Mouse (Mus musculus) MEL (cell line): ENCODE measurements around the gene Ssh2. TPM values are rescaled to one million over a fixed set of nuclear protein-coding genes. Genes with fewer than 3 reads are reported as not detected.

Experiments used
- DNase-seq: peaks from one replicate; pipeline ENCODE4 v3.0.0; 2011; ENCODE audit warnings: low read depth, low spot score
- H3K27ac ChIP-seq: 2 replicates; pipeline ENCODE4 v1.5.1; 2012; ENCODE audit warnings: low read depth, mild to moderate bottlenecking, control low read depth, low read length, moderate library complexity; ENCODE audit not compliant: control insufficient read depth
- H3K27me3 ChIP-seq, 2 experiments: fragments of 150-350 bp in 1 of 2; sonication (generic) in 1 of 2; 2 replicates each; pipeline ENCODE4 v1.6.1; 2012; ENCODE audit warnings: low read length in 2 of 2, mild to moderate bottlenecking in 2 of 2, improper control_type of control experiment in 1 of 2, moderate library complexity in 1 of 2; ENCODE audit not compliant: insufficient read depth in 2 of 2, control insufficient read depth in 1 of 2
- H3K36me3 ChIP-seq, 2 experiments: 2 replicates each; pipeline ENCODE4 v1.6.1; 2012 to 2014; ENCODE audit warnings: low read length in 2 of 2, improper control_type of control experiment in 1 of 2, inconsistent platforms in 1 of 2, mild to moderate bottlenecking in 1 of 2; ENCODE audit not compliant: insufficient read depth in 2 of 2, control insufficient read depth in 1 of 2
- H3K4me1 ChIP-seq, 2 experiments: fragments of 150-350 bp in 1 of 2; sonication (generic) in 1 of 2; 2 replicates each; pipeline ENCODE4 v1.6.1; 2012; ENCODE audit warnings: low read length in 2 of 2, improper control_type of control experiment in 1 of 2, mild to moderate bottlenecking in 1 of 2; ENCODE audit not compliant: insufficient read depth in 2 of 2, control insufficient read depth in 1 of 2
- H3K4me3 ChIP-seq, 2 experiments: fragments of 150-350 bp in 1 of 2; sonication (generic) in 1 of 2; 2 replicates each; pipeline ENCODE4 v1.5.1; 2012; ENCODE audit warnings: low read depth in 2 of 2, low read length in 2 of 2, mild to moderate bottlenecking in 2 of 2, moderate library complexity in 2 of 2, control low read depth in 1 of 2, improper control_type of control experiment in 1 of 2; ENCODE audit not compliant: control insufficient read depth in 1 of 2, insufficient read depth in 1 of 2
- H3K79me2 ChIP-seq: 2 replicates; pipeline ENCODE4 v1.6.1; 2012; ENCODE audit warnings: mild to moderate bottlenecking, low read length, moderate library complexity; ENCODE audit not compliant: control insufficient read depth, poor library complexity, insufficient read depth
- H3K9ac ChIP-seq: 2 replicates; pipeline ENCODE4 v1.6.1; 2012; ENCODE audit warnings: low read depth, mild to moderate bottlenecking, control low read depth, low read length, moderate library complexity; ENCODE audit not compliant: control insufficient read depth, poor library complexity, severe bottlenecking
- H3K9me3 ChIP-seq: fragments of 150-350 bp; sonication (generic); replicated peaks from 2 replicates; pipeline ENCODE4 v1.6.1; 2012; ENCODE audit warnings: mild to moderate bottlenecking, low read length, improper control_type of control experiment, moderate library complexity; ENCODE audit not compliant: insufficient read depth
- CHD1 ChIP-seq: IDR thresholded peaks from 2 replicates; pipeline ENCODE4 v1.6.1; 2012; ENCODE audit warnings: low read depth, mild to moderate bottlenecking, inconsistent platforms, low read length, improper control_type of control experiment
- CTCF ChIP-seq, 3 experiments: IDR thresholded peaks in 2 of 3; conservative IDR thresholded peaks in 1 of 3; 2 replicates each; pipeline ENCODE4 v1.5.1; 2011 to 2012; ENCODE audit warnings: low read length in 3 of 3, low read depth in 2 of 3, mild to moderate bottlenecking in 2 of 3, improper control_type of control experiment in 1 of 3, inconsistent platforms in 1 of 3, mixed read lengths in 1 of 3, moderate library complexity in 1 of 3; ENCODE audit not compliant: control insufficient read depth in 1 of 3, insufficient read depth in 1 of 3, poor library complexity in 1 of 3, severe bottlenecking in 1 of 3
- ELF1 ChIP-seq: IDR thresholded peaks from 2 replicates; pipeline ENCODE4 v1.6.1; 2014; ENCODE audit warnings: low read depth, mild to moderate bottlenecking, inconsistent platforms, low read length, improper control_type of control experiment, moderate library complexity
- HCFC1 ChIP-seq: IDR thresholded peaks from 2 replicates; pipeline ENCODE4 v1.6.1; 2012; ENCODE audit warnings: low read depth, mild to moderate bottlenecking, inconsistent platforms, low read length, improper control_type of control experiment, moderate library complexity
- KAT2A ChIP-seq: conservative IDR thresholded peaks from 2 replicates; pipeline ENCODE4 v1.6.1; 2012; ENCODE audit warnings: low read depth, low read length, improper control_type of control experiment, inconsistent platforms
- MYB ChIP-seq: IDR thresholded peaks from 2 replicates; pipeline ENCODE4 v1.6.1; 2011; ENCODE audit warnings: mild to moderate bottlenecking, low read depth, low read length, improper control_type of control experiment
- RAD21 ChIP-seq: IDR thresholded peaks from 2 replicates; pipeline ENCODE4 v1.6.1; 2011; ENCODE audit warnings: mild to moderate bottlenecking, low read depth, low read length, improper control_type of control experiment
- RCOR1 ChIP-seq: IDR thresholded peaks from 2 replicates; pipeline ENCODE4 v1.6.1; 2012; ENCODE audit warnings: low read depth, mild to moderate bottlenecking, inconsistent platforms, low read length, improper control_type of control experiment
- SMC3 ChIP-seq: IDR thresholded peaks from 2 replicates; pipeline ENCODE4 v1.6.1; 2011; ENCODE audit warnings: low read depth, low read length, improper control_type of control experiment
- TCF12 ChIP-seq: IDR thresholded peaks from 2 replicates; pipeline ENCODE4 v1.6.1; 2014; ENCODE audit warnings: low read depth, mild to moderate bottlenecking, inconsistent platforms, low read length, improper control_type of control experiment, moderate library complexity
- UBTF ChIP-seq: IDR thresholded peaks from 2 replicates; pipeline ENCODE4 v1.6.1; 2012; ENCODE audit warnings: low read depth, mild to moderate bottlenecking, inconsistent platforms, low read length, improper control_type of control experiment, moderate library complexity, borderline replicate concordance; ENCODE audit not compliant: insufficient read depth
- ZC3H11A ChIP-seq: IDR thresholded peaks from 2 replicates; pipeline ENCODE4 v1.6.1; 2012; ENCODE audit warnings: low read depth, mild to moderate bottlenecking, inconsistent platforms, low read length, improper control_type of control experiment
- ZKSCAN1 ChIP-seq: IDR thresholded peaks from 2 replicates; pipeline ENCODE4 v1.6.1; 2012; ENCODE audit warnings: low read depth, mild to moderate bottlenecking, inconsistent platforms, low read length, improper control_type of control experiment, moderate library complexity
- ZMIZ1 ChIP-seq: IDR thresholded peaks from 2 replicates; pipeline ENCODE4 v1.6.1; 2012; ENCODE audit warnings: low read depth, mild to moderate bottlenecking, inconsistent platforms, low read length, improper control_type of control experiment, moderate library complexity
- polyA plus RNA-seq, 2 experiments: library from polyadenylated mRNA; stranded (reverse) in 1 of 2; unstranded in 1 of 2; fragments of >175 nt in 1 of 2; fragments of >200 nt in 1 of 2; gene quantifications; 2 replicates each; pipeline versions ENCODE4 v1.2.1 to v1.2.4; 2012; ENCODE audit warnings: low replicate concordance in 2 of 2, low read depth in 1 of 2; ENCODE audit not compliant: insufficient read length in 2 of 2, insufficient read depth in 1 of 2, missing spikeins in 1 of 2
- total RNA-seq: library from RNA; depleted of rRNA; stranded (reverse); fragments of 300-350 nt; gene quantifications from 2 replicates; pipeline ENCODE4 v1.2.3, GENCODE M21; 2012

Gene Ssh2
- total and polyA plus RNA-seq, 3 experiments = 6.3 to 29.2 (median 16.5) TPM

GRCm38 (mm10) chr11:77500361-77501325 is 284.6 kb downstream of the Ssh2 start:
- peaks cover 23% of the 10 kb centered on the region; the same call in 1 of the 2 replicates for H3K79me2 ChIP-seq
- no peaks in the 10 kb centered on the region for H3K9me3 ChIP-seq
- H3K27me3 ChIP-seq = no peaks in the 10 kb centered on the region
- TF ChIP-seq SMC3 = no peak
- no peak for TF ChIP-seq UBTF
- no peak overlapping the region for H3K9ac ChIP-seq
- peaks cover 0 to 1% of the 10 kb centered on the region in 2 experiments; a peak in 1 of 4 replicates for H3K36me3 ChIP-seq
- H3K4me1 ChIP-seq = 0 out of 4 replicates have a peak, but pooled peaks cover 0 to 2% of the 10 kb centered on the region in 2 experiments
- DNase-seq = no peak
- no peak overlapping the region for H3K4me3 ChIP-seq
- H3K27ac ChIP-seq = no peak overlapping the region

- H3K79me2 ChIP-seq = peaks cover 17% of the 10 kb centered on the region; the same call in 1 of the 2 replicates
- no peak overlapping the region for H3K4me3 ChIP-seq
- H3K27ac ChIP-seq = no peak overlapping the region
- peaks cover 0 to 1% of the 10 kb centered on the region in 2 experiments; a peak in 1 of 4 replicates for H3K36me3 ChIP-seq
- peak; percentile 89 for DNase-seq
- no peak overlapping the region for H3K9ac ChIP-seq
- TF ChIP-seq TCF12 = no peak
- peak; percentile 59 for TF ChIP-seq RAD21
- peak; percentile 84 for TF ChIP-seq SMC3
- TF ChIP-seq ZC3H11A = peak; percentile 31; the same call in 1 of the 2 replicates
- TF ChIP-seq CTCF (IDR thresholded peaks at IDR 0.05 in 2 of 3, conservative IDR thresholded peaks at IDR 0.05 in 1 of 3; ENCODE audit: control insufficient read depth in 1 of 3, insufficient read depth in 1 of 3, low read depth in 2 of 3, low read length in 3 of 3, poor library complexity in 1 of 3, severe bottlenecking in 1 of 3) = peak; percentile 91 to 98 (median 95)
- TF ChIP-seq ZMIZ1 = no peak
- H3K27me3 ChIP-seq = no peaks in the 10 kb centered on the region
- H3K9me3 ChIP-seq = no peaks in the 10 kb centered on the region
- no peaks in the 10 kb centered on the region for H3K4me1 ChIP-seq
Measured at GRCm38 (mm10) chr11:77501392-77501791, 285.3 kb downstream of the Ssh2 start.

GRCm38 (mm10) chr11:77501971-77502370 is 285.9 kb downstream of the Ssh2 start:
- TF ChIP-seq ELF1 = no peak
- TF ChIP-seq HCFC1 = no peak
- TF ChIP-seq CHD1 = no peak
- TF ChIP-seq MYB = no peak
- no peak for TF ChIP-seq RCOR1
- no peak for TF ChIP-seq KAT2A
- no peak for TF ChIP-seq ZKSCAN1
- TF ChIP-seq, all 39 proteins: peak for 0
- Histone ChIP-seq H3K27me3 (no peaks in the 10 kb centered on the region), H3K4me1 (no peaks in the 10 kb centered on the region), H3K4me3 (no peak overlapping the region), H3K27ac (no peak overlapping the region), H3K9me3 (no peaks in the 10 kb centered on the region), H3K79me2 (peaks cover 14% of the 10 kb centered on the region; the same call in 1 of the 2 replicates), H3K9ac (no peak overlapping the region), H3K36me3 (peaks cover 0 to 1% of the 10 kb centered on the region in 2 experiments; a peak in 1 of 4 replicates)
- no peak for DNase-seq
